Mouse (Mus musculus): Measurements from ENCODE around the gene Gm21190.
"Not testable (repeated sequence)": the region's sequence is repeated elsewhere in the genome, so short reads cannot be mapped to it uniquely, and the experiment has no call there.

GRCm38 (mm10) chr5:15512236-15512635 is 16.8 kb downstream of the Gm21190 start:
- TF ChIP-seq CTCF, EP300 (IDR thresholded peaks at IDR 0.05; ENCODE audit: low read depth): not testable (repeated sequence)
